Mouse (Mus musculus) adrenal gland, postnatal 36 days (tissue): ENCODE results near the gene Cacna1f. TPM values are rescaled to one million over a fixed set of nuclear protein-coding genes. Genes with fewer than 3 reads are reported as not detected.
A peak's percentile ranks its signal among the peaks of the same experiment; 100 is the strongest.

Experiments used
- DNase-seq, 2 experiments: peaks; one replicate each; pipeline ENCODE4 v3.0.0; 2021; ENCODE audit warnings: mixed read lengths in 1 of 2
- total RNA-seq, 2 experiments: library from RNA; stranded (reverse); gene quantifications; 2 replicates each; pipeline ENCODE4 v1.2.3; 2021

The Cacna1f gene
- total RNA-seq, 2 experiments from 2014 or later = 0.13 TPM; not detected in 1

DNA sequence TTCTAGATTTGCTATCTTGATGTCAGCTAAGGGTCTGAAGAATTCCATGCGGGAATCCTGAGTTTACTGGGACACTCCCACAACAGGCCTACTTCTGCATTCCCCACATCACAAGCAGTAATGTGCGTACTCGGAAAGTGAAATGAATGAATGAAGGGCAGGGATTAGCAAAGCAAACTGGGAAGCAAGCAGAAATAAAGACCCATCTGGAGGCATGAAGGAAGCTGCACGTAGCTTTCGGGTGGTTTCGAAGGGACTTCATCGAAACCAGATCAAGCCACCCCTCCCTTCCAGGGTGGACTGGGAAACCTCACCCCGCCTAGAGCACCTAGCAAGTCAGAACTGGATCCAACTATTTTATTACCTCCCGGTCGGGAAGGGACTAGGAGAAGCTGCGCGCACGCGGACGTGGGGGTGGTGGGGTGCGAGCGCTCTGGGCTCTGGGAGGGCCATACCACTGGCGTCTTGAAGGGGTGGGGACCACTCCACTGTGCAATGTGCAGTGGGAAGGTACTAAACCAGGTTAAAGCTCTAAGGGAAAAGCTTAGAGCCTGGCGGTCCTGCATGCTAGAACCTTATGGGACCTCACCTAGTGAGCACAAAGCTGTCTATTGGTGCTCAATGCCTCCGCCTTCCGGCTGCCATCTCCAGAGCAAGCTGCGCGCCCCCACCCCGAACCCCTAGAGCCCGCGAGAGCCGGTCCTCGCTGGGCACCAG is 67.6 kb downstream of the Cacna1f start:
- no peak for DNase-seq

DNA sequence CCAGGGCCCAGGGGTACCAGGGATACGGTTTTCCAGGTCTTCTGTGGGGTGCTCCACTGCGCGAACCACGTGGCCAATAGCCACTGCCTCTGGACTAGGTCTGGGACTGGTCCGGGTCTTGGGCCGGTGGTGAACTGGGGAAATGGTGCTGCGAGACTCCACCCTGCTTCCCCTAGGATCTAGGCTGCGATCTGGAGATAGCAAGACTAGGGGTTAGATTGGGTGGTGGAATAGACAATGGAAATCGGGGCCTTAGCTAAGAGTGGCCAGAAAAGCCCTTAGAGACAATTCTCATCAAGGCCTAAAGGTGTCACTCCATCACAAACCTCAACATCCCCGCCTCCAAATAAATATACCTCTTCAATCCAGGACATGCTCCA is 68.1 kb downstream of the Cacna1f start:
- DNase-seq = no peak

DNA sequence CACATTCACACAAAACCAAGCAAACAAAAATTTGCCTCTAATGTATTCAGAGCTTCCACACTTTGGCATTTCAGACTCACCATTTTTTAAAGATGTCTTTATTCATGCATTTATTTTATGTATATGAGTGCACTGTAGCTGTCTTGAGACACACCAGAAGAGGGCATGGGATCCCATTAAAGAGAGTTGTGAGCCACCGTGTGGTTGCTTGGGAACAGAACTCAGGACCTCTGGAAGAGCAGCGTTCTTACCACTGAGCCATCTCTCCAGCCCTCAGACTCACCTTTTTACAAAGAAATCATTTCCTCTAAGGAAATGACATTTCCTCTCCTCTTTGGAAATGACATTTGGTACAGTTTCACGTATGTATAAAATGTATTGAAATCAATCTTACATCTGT is 72.1 kb downstream of the Cacna1f start:
- no peak for DNase-seq

DNA sequence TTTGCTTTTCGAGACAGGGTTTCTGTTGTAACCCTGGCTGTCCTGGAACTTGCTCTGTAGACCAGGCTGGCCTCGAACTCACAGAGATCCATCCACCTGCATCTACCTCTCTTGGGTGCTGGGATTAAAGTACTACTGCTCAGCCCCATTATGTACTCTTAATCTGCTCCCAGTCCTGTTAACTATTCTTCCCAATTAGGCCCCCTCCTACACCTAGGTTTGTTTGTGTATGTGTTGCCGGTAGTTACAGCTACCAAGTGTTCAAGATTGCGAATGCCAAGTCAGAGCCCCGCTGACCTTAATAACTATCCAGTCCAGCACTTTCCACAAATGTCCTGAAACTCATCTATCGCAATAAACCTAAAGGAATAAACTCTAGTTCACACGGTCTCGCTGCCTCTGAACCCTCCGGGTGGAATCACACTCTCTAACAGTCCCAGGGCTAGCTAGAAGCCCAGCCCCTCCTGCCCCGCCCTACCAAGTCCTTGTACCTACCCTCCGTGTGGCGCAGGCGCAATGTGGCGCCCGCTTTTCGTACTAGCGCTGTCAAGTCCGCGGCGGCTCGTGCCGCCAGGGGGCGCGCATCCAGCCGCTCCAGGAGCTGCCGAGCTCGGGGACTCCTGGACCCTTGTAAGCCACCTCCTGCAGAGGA is 72.6 kb downstream of the Cacna1f start:
- DNase-seq = peak; percentile 91 to 94

DNA sequence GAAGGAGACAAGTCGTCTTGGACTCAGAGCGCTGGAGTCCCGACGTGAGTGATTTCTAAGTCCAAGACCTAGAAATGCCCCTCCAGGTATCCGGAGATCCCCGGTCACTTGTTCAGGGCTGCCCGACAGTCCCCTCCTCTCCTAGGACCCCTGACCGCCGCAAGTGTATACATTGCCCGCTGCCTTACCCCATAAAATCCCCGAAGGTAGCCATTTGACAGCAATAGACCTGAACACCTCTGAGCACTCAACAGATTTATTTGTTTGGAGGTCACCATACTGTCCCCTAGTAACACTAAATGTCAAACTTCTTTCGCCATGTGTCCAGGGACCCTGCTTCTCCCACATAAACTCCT is 73.2 kb downstream of the Cacna1f start:
- DNase-seq = no peak

DNA sequence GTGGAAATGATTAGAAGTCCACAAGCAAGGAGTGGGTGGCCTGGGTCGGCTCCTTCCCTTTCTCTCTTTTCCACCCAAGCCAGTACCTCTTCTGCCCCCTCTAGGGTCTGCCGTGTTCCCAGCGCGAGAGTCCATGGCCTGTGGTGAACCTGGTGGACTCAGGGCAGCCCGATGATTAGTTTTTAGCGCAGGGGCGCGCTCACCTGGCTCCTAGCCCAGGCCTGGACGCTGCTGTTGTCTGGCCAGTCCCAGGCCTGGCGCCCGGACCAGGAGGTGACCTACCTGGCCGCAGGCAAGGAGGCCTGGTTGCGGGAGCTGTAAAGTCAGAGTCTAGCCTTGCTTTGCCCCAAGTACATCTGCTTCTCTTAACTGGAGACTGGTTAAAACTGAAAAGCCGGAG is 74.0 kb downstream of the Cacna1f start, which contains the start of gene Magix:
Gene Magix, minus strand, starts transcription at position 388 of the 400 bp plus-strand sequence.
- DNase-seq = no peak

Other genes starting within 250 kb of the Cacna1f start
- 10 to 100 TPM; 18.3 to 20.3 TPM for gene Usp27x, start 231.3 kb upstream of the Cacna1f start, total RNA-seq
- gene Foxp3, start 33.4 kb upstream of the Cacna1f start, total RNA-seq = not detected
- gene Ppp1r3f, start 32.8 kb upstream of the Cacna1f start, total RNA-seq = 1 to 10 TPM; 3.8 to 4.5 TPM
- 10 to 100 TPM; 19.0 to 28.3 TPM for gene Ccdc22, start 1.6 kb upstream of the Cacna1f start, total RNA-seq
- gene Syp, start 31.4 kb downstream of the Cacna1f start, total RNA-seq = 10 to 100 TPM; 32.8 to 48.6 TPM
- 10 to 100 TPM in 1 of 2 experiments, 1 to 10 TPM in 1; 7.7 to 11.9 TPM for gene Prickle3, start 50.2 kb downstream of the Cacna1f start, total RNA-seq
- gene Plp2, start 64.3 kb downstream of the Cacna1f start, total RNA-seq = 10 to 100 TPM; 73.8 to 80.2 TPM
- gene Magix, start 74.2 kb downstream of the Cacna1f start, total RNA-seq = under 1 TPM; 0.66 to 0.89 TPM
- gene Gpkow, start 90.0 kb downstream of the Cacna1f start, total RNA-seq = 10 to 100 TPM; 49.7 to 66.9 TPM
- 10 to 100 TPM; 48.7 to 67.5 TPM for gene Wdr45, start 107.2 kb downstream of the Cacna1f start, total RNA-seq
- under 1 TPM in 1 of 2 experiments, not detected in 1; 0.43 TPM for gene Gm45208, start 115.2 kb downstream of the Cacna1f start, total RNA-seq
- gene Praf2, start 121.4 kb downstream of the Cacna1f start, total RNA-seq = 10 to 100 TPM; 11.5 to 16.3 TPM
- 1 to 10 TPM; 2.2 to 4.0 TPM for gene Ccdc120, start 143.8 kb downstream of the Cacna1f start, total RNA-seq
- gene Tfe3, start 155.5 kb downstream of the Cacna1f start, total RNA-seq = 10 to 100 TPM; 44.5 to 48.7 TPM
- 10 to 100 TPM; 41.0 to 50.8 TPM for gene Gripap1, start 182.7 kb downstream of the Cacna1f start, total RNA-seq
- under 1 TPM; 0.49 to 0.89 TPM for gene Kcnd1, start 215.2 kb downstream of the Cacna1f start, total RNA-seq
- gene Otud5, start 234.3 kb downstream of the Cacna1f start, total RNA-seq = 10 to 100 TPM; 59.0 to 63.3 TPM